Mouse (Mus musculus) liver, postnatal 0 days (tissue): ENCODE measurements around the gene Ifnl2. TPM values are rescaled to one million over a fixed set of nuclear protein-coding genes. Genes with fewer than 3 reads are reported as not detected.

Experiments
- ATAC-seq: fragments of 200-750 bp; cut with Nextera tagmentation; 2 replicates; pipeline ENCODE4 v1.8.0; 2017; ENCODE audit warnings: mild to moderate bottlenecking, moderate library complexity
- DNase-seq: peaks from one replicate; pipeline ENCODE4 v3.0.0-alpha.2; 2016
- H3K27ac ChIP-seq: fragments of 300-500 bp; sonication (generic); 2 replicates; pipeline ENCODE4 v1.5.1; 2014; ENCODE audit warnings: antibody characterized with exemption, moderate library complexity, mild to moderate bottlenecking, low read depth
- H3K27me3 ChIP-seq: fragments of 300-500 bp; sonication (generic); 2 replicates; pipeline ENCODE4 v1.6.1; 2014; ENCODE audit warnings: low read length, control low read depth, mixed read lengths; ENCODE audit not compliant: insufficient read depth
- H3K36me3 ChIP-seq: fragments of 300-500 bp; sonication (generic); replicated peaks from 2 replicates; pipeline ENCODE4 v1.6.1; 2014; ENCODE audit warnings: mild to moderate bottlenecking, control low read depth, low read length, moderate library complexity, mixed read lengths; ENCODE audit not compliant: insufficient read depth
- H3K4me1 ChIP-seq: fragments of 300-500 bp; sonication (generic); 2 replicates; pipeline ENCODE4 v1.6.1; 2014; ENCODE audit warnings: antibody characterized with exemption, mild to moderate bottlenecking, control low read depth; ENCODE audit not compliant: insufficient read depth
- H3K4me2 ChIP-seq: fragments of 300-500 bp; sonication (generic); 2 replicates; pipeline ENCODE4 v1.6.1; 2014; ENCODE audit warnings: low read depth, mild to moderate bottlenecking, low read length, moderate library complexity, mixed read lengths
- H3K4me3 ChIP-seq: fragments of 300-500 bp; sonication (generic); 2 replicates; pipeline ENCODE4 v1.5.1; 2014; ENCODE audit warnings: low read depth, low read length
- H3K9ac ChIP-seq: fragments of 300-500 bp; sonication (generic); replicated peaks from 2 replicates; pipeline ENCODE4 v1.6.1; 2014; ENCODE audit warnings: mild to moderate bottlenecking, moderate library complexity
- H3K9me3 ChIP-seq: fragments of 300-500 bp; sonication (generic); 2 replicates; pipeline ENCODE4 v1.6.1; 2016; ENCODE audit warnings: mild to moderate bottlenecking, control low read depth, low read length, mixed read lengths
- CTCF ChIP-seq: sonication (generic); IDR thresholded peaks from 2 replicates; pipeline ENCODE4 v1.5.1; 2016; ENCODE audit warnings: antibody characterized with exemption, low read depth
- EP300 ChIP-seq: IDR thresholded peaks from 2 replicates; pipeline ENCODE4 v1.6.1; 2016; ENCODE audit warnings: antibody characterized with exemption, low read depth, mild to moderate bottlenecking
- WGBS: fragments of 180-500 bp; shearing (Covaris S2); extraction: QIAGEN DNeasy Blood & Tissue Kit; methylation state at CpG from one replicate; pipeline ENCODE4 v1.1.7; 2014; ENCODE audit not compliant: insufficient replicate concordance; 5-methylcytosine and 5-hydroxymethylcytosine counted together
- polyA plus RNA-seq: library from polyadenylated mRNA; unstranded; fragments of >200 nt; fragmentation: Nextera tagmentation; extraction: Ambion mirVana; gene quantifications from 2 replicates; pipeline ENCODE4 v1.2.1, GENCODE M21; 2015

The Ifnl2 gene
- polyA plus RNA-seq, 1 experiment from 2014 or later = not detected

GRCm38 (mm10) chr7:28466721-28467212 is 43.5 kb downstream of the Ifnl2 start:
- Histone ChIP-seq H3K4me2 (peak overlapping the region; percentile 81), H3K27ac (no peak overlapping the region), H3K4me1 (peaks cover 13% of the 10 kb centered on the region), H3K27me3 (peaks cover 17% of the 10 kb centered on the region), H3K36me3 (no peaks in the 10 kb centered on the region), H3K9me3 (no peaks in the 10 kb centered on the region), H3K4me3 (peak overlapping the region; percentile 48), H3K9ac (peak overlapping the region; percentile 50)
- no peak for DNase-seq
- 0 out of 2 replicates have a peak, but pooled peaks have one; percentile 51 for ATAC-seq
- WGBS = 65% methylated on average over 38 of the region's 40 CpGs
- TF ChIP-seq CTCF (no peak), EP300 (no peak)

GRCm38 (mm10) chr7:28464416-28465212 is 45.6 kb downstream of the Ifnl2 start:
- H3K9ac ChIP-seq = no peak overlapping the region

GRCm38 (mm10) chr7:28462769-28463168 is 47.5 kb downstream of the Ifnl2 start:
- no peak for TF ChIP-seq CTCF

More at GRCm38 (mm10) chr7:28464416-28465212, 45.6 kb downstream of the Ifnl2 start:
- Histone ChIP-seq H3K27ac (no peak overlapping the region), H3K4me3 (no peak overlapping the region), H3K9me3 (no peaks in the 10 kb centered on the region), H3K4me2 (no peak overlapping the region), H3K4me1 (peaks cover 10% of the 10 kb centered on the region), H3K36me3 (no peaks in the 10 kb centered on the region), H3K27me3 (peaks cover 17% of the 10 kb centered on the region)
- peak; percentile 59 for DNase-seq
- TF ChIP-seq CTCF = no peak
- no peak for TF ChIP-seq EP300
- WGBS = 53% methylated on average over 10 of the region's 10 CpGs
- peak; percentile 62; the same call in 1 of the 2 replicates for ATAC-seq

GRCm38 (mm10) chr7:28460361-28460760 is 49.9 kb downstream of the Ifnl2 start:
- DNase-seq (no peak), ATAC-seq (no peak)
- TF ChIP-seq CTCF (no peak), EP300 (no peak)
- Histone ChIP-seq H3K27me3 (no peaks in the 10 kb centered on the region), H3K9ac (no peak overlapping the region), H3K27ac (no peak overlapping the region), H3K9me3 (no peaks in the 10 kb centered on the region), H3K4me3 (no peak overlapping the region), H3K4me1 (no peaks in the 10 kb centered on the region), H3K4me2 (no peak overlapping the region), H3K36me3 (no peaks in the 10 kb centered on the region)
- WGBS = 72% methylated on average over 5 of the region's 5 CpGs

More at GRCm38 (mm10) chr7:28462769-28463168, 47.5 kb downstream of the Ifnl2 start:
- Histone ChIP-seq H3K4me3 (no peak overlapping the region), H3K4me1 (peaks cover 10% of the 10 kb centered on the region), H3K27ac (no peak overlapping the region), H3K4me2 (no peak overlapping the region), H3K9me3 (no peaks in the 10 kb centered on the region), H3K36me3 (no peaks in the 10 kb centered on the region), H3K9ac (no peak overlapping the region), H3K27me3 (peaks cover 12% of the 10 kb centered on the region)
- ATAC-seq (no peak), DNase-seq (no peak)
- 62% methylated on average over 2 of the region's 2 CpGs for WGBS

Other genes with a start within 250 kb of the Ifnl2 start
- 1.3 and 1.4 TPM in 2 replicates for gene Eid2, start 242.6 kb downstream of the Ifnl2 start, polyA plus RNA-seq
- 3.4 and 3.9 TPM in 2 replicates for gene Eid2b, start 232.7 kb downstream of the Ifnl2 start, polyA plus RNA-seq
- gene Selenov, start 219.3 kb downstream of the Ifnl2 start, polyA plus RNA-seq = 0.12 TPM in 1 of 2 replicates, not detected in the other
- 0.12 TPM in 1 of 2 replicates, not detected in the other for gene Dll3, start 208.2 kb downstream of the Ifnl2 start, polyA plus RNA-seq
- 52.0 and 53.9 TPM in 2 replicates for gene Timm50, start 198.4 kb downstream of the Ifnl2 start, polyA plus RNA-seq
- gene Supt5, start 171.7 kb downstream of the Ifnl2 start, polyA plus RNA-seq = 18.7 and 21.0 TPM in 2 replicates
- gene Rps16, start 159.8 kb downstream of the Ifnl2 start, polyA plus RNA-seq = 653 and 673 TPM in 2 replicates
- 2.8 and 3.9 TPM in 2 replicates for gene Plekhg2, start 137.9 kb downstream of the Ifnl2 start, polyA plus RNA-seq
- gene Zfp36, start 130.2 kb downstream of the Ifnl2 start, polyA plus RNA-seq = 13.5 and 21.1 TPM in 2 replicates
- gene Med29, start 117.7 kb downstream of the Ifnl2 start, polyA plus RNA-seq = 18.0 and 18.6 TPM in 2 replicates
- gene Paf1, start 117.5 kb downstream of the Ifnl2 start, polyA plus RNA-seq = 16.9 and 21.1 TPM in 2 replicates
- 75.4 and 81.4 TPM in 2 replicates for gene Gmfg, start 73.0 kb downstream of the Ifnl2 start, polyA plus RNA-seq
- gene Lrfn1, start 58.5 kb downstream of the Ifnl2 start, polyA plus RNA-seq = 0.12 and 0.26 TPM in 2 replicates
- not detected in 2 replicates for gene Ifnl3, start 12.4 kb upstream of the Ifnl2 start, polyA plus RNA-seq
- 1.3 and 7.7 TPM in 2 replicates for gene Sycn, start 30.4 kb upstream of the Ifnl2 start, polyA plus RNA-seq
- gene Nccrp1, start 36.8 kb upstream of the Ifnl2 start, polyA plus RNA-seq = not detected in 2 replicates
- gene Samd4b, start 87.7 kb upstream of the Ifnl2 start, polyA plus RNA-seq = 3.5 and 4.3 TPM in 2 replicates
- 5.3 and 6.2 TPM in 2 replicates for gene Pak4, start 87.7 kb upstream of the Ifnl2 start, polyA plus RNA-seq
- gene Acp7, start 120.9 kb upstream of the Ifnl2 start, polyA plus RNA-seq = not detected in 2 replicates
- gene Fbxo27, start 182.4 kb upstream of the Ifnl2 start, polyA plus RNA-seq = 0.19 and 0.24 TPM in 2 replicates
- gene Fbxo17, start 206.3 kb upstream of the Ifnl2 start, polyA plus RNA-seq = 0.90 and 1.0 TPM in 2 replicates
- 77.2 and 83.9 TPM in 2 replicates for gene Mrps12, start 231.4 kb upstream of the Ifnl2 start, polyA plus RNA-seq
- 7.9 and 8.5 TPM in 2 replicates for gene Sars2, start 231.5 kb upstream of the Ifnl2 start, polyA plus RNA-seq
- gene Ccer2, start 245.7 kb upstream of the Ifnl2 start, polyA plus RNA-seq = not detected in 2 replicates